Comparison of ENCODE assay signal across 17 mouse cellular contexts in the genomic region with DNA sequence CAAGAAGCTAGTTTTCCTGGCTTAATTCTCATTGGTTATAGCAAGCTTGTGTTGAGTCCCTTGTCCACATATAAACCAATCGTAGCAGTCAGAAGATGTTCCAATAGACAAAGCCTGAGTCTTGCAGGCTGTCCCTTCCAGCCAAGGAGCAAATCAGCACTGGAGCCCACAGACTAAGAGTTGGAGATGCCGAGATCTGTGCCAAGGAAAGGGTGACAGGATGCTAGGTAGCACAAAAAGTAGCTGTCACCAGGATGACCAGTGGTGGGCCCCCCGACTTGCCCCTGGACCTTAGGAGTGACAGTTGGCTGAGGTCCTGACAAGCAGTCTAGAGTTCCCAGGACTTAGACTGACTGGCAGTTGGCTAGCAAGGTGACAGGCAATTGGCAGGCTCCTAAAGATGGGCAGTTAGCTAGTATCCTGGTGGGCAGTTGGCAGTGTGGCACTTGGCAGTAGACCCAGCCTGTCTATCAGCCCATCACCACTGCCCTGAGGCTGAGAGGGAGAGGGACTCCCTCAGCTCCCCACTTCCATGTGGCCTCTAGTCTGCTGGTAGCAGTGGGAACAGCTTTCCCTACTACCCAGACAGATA. TPM values are rescaled to one million over a fixed set of nuclear protein-coding genes. Genes with fewer than 3 reads are reported as not detected.
DNase-seq lines count a peak whose midpoint lies in the region; ATAC-seq and TF ChIP-seq lines count a peak whose summit lies in the region.
"Had no signal": no experiment of that assay in that cellular context is flagged by ENCODE, and none has a peak within 500 bp of the region (broad histone marks: within the 10 kb centered on the region; RNA-seq: fewer than 3 reads in every experiment).

No protein-coding gene starts in this region.

- H3K9me3 ChIP-seq in forebrain, embryonic 13.5 days (replicated peaks) = no peaks in the 10 kb centered on the region
- H3K9me3 ChIP-seq in forebrain, embryonic 11.5 days (ENCODE audit: control insufficient read depth, low read length) = no peaks in the 10 kb centered on the region
- no peaks in the 10 kb centered on the region for H3K9me3 ChIP-seq in midbrain, embryonic 13.5 days
- no peaks in the 10 kb centered on the region for H3K9me3 ChIP-seq in midbrain, embryonic 11.5 days (ENCODE audit: control insufficient read depth, low read length)
- H3K9me3 ChIP-seq in hindbrain, postnatal 0 days (ENCODE audit: low read length) = no peaks in the 10 kb centered on the region
- H3K9me3 ChIP-seq: limb, embryonic 15.5 days; liver, embryonic 15.5 days had no signal

- H3K4me3 ChIP-seq in forebrain, embryonic 13.5 days = no peak overlapping the region
- no peak overlapping the region for H3K4me3 ChIP-seq in forebrain, embryonic 11.5 days (ENCODE audit: low read depth, low read length)
- H3K4me3 ChIP-seq in midbrain, embryonic 13.5 days (replicated peaks) = no peak overlapping the region
- H3K4me3 ChIP-seq in midbrain, embryonic 11.5 days (ENCODE audit: low read depth, low read length) = no peak overlapping the region
- H3K4me3 ChIP-seq in hindbrain, postnatal 0 days (ENCODE audit: low read length) = no peak overlapping the region
- H3K4me3 ChIP-seq: heart, embryonic 12.5 days; layer of hippocampus, adult 2 months; limb, embryonic 15.5 days; liver, embryonic 15.5 days had no signal

- no peak for DNase-seq in forebrain, embryonic 11.5 days (ENCODE audit: low spot score)
- no peak for DNase-seq in midbrain, embryonic 11.5 days (ENCODE audit: low spot score, missing footprints)
- DNase-seq in cerebellum, postnatal 25 days = peak; percentile 20 to 38
- DNase-seq in hindbrain, postnatal 0 days (ENCODE audit: low spot score) = peak; percentile 77
- no peak for DNase-seq in adrenal gland, postnatal 25 days
- DNase-seq: adrenal gland, adult 2 months; kidney, adult 8-10 months; kidney, postnatal 14 days; layer of hippocampus, postnatal 36 days had no signal

- no peaks in the 10 kb centered on the region for H3K4me1 ChIP-seq in forebrain, embryonic 13.5 days
- H3K4me1 ChIP-seq in forebrain, embryonic 11.5 days (replicated peaks; ENCODE audit: control insufficient read depth, insufficient read depth, low read length) = no peaks in the 10 kb centered on the region
- no peaks in the 10 kb centered on the region for H3K4me1 ChIP-seq in midbrain, embryonic 13.5 days (replicated peaks)
- H3K4me1 ChIP-seq in midbrain, embryonic 11.5 days (ENCODE audit: control insufficient read depth, insufficient read depth, low read length) = no peaks in the 10 kb centered on the region
- no peaks in the 10 kb centered on the region for H3K4me1 ChIP-seq in hindbrain, postnatal 0 days (ENCODE audit: insufficient read depth, low read length)
- H3K4me1 ChIP-seq: heart, embryonic 12.5 days; liver, embryonic 15.5 days had no signal

- H3K9ac ChIP-seq in forebrain, embryonic 13.5 days = no peak overlapping the region
- H3K9ac ChIP-seq in forebrain, embryonic 11.5 days (ENCODE audit: low read length) = no peak overlapping the region
- no peak overlapping the region for H3K9ac ChIP-seq in midbrain, embryonic 13.5 days (replicated peaks)
- no peak overlapping the region for H3K9ac ChIP-seq in midbrain, embryonic 11.5 days (ENCODE audit: low read length)
- H3K9ac ChIP-seq in hindbrain, postnatal 0 days (replicated peaks; ENCODE audit: low read length) = no peak overlapping the region
- H3K9ac ChIP-seq: heart, embryonic 12.5 days; limb, embryonic 15.5 days; liver, embryonic 15.5 days had no signal

- no peaks in the 10 kb centered on the region for H3K36me3 ChIP-seq in forebrain, embryonic 13.5 days (ENCODE audit: poor library complexity, severe bottlenecking)
- H3K36me3 ChIP-seq in forebrain, embryonic 11.5 days (ENCODE audit: control insufficient read depth, insufficient read depth, low read length) = no peaks in the 10 kb centered on the region
- H3K36me3 ChIP-seq in midbrain, embryonic 13.5 days = no peaks in the 10 kb centered on the region
- H3K36me3 ChIP-seq in midbrain, embryonic 11.5 days (ENCODE audit: control insufficient read depth, insufficient read depth, low read length) = no peaks in the 10 kb centered on the region
- H3K36me3 ChIP-seq in hindbrain, postnatal 0 days (ENCODE audit: insufficient read depth, low read length) = no peaks in the 10 kb centered on the region
- H3K36me3 ChIP-seq: heart, embryonic 12.5 days; limb, embryonic 15.5 days; liver, embryonic 15.5 days had no signal

- TF ChIP-seq CTCF in hindbrain, postnatal 0 days (IDR thresholded peaks at IDR 0.05; ENCODE audit: low read depth) = peak; percentile 28; the same call in 1 of the 2 replicates

- H3K27me3 ChIP-seq in forebrain, embryonic 13.5 days = no peaks in the 10 kb centered on the region
- no peaks in the 10 kb centered on the region for H3K27me3 ChIP-seq in forebrain, embryonic 11.5 days (ENCODE audit: control insufficient read depth, insufficient read depth, low read length)
- H3K27me3 ChIP-seq in midbrain, embryonic 13.5 days = no peaks in the 10 kb centered on the region
- H3K27me3 ChIP-seq in midbrain, embryonic 11.5 days (ENCODE audit: control insufficient read depth, insufficient read depth, low read length) = no peaks in the 10 kb centered on the region
- no peaks in the 10 kb centered on the region for H3K27me3 ChIP-seq in hindbrain, postnatal 0 days (ENCODE audit: insufficient read depth, low read length)
- H3K27me3 ChIP-seq: limb, embryonic 15.5 days; liver, embryonic 15.5 days had no signal

- ATAC-seq in forebrain, embryonic 13.5 days = peak; percentile 88
- ATAC-seq in forebrain, embryonic 11.5 days (replicated peaks; ENCODE audit: low FRiP score) = no peak
- ATAC-seq in midbrain, embryonic 13.5 days = peak; percentile 63
- no peak for ATAC-seq in midbrain, embryonic 11.5 days (ENCODE audit: low FRiP score)
- peak; percentile 96 for ATAC-seq in hindbrain, postnatal 0 days
- ATAC-seq in CD4-positive, CD25-positive, alpha-beta regulatory T cell, adult 4 months = no peak
- ATAC-seq: lung, postnatal 0 days had no signal

- WGBS in forebrain, embryonic 13.5 days = 76% methylated on average over 3 of the region's 3 CpGs
- WGBS in forebrain, embryonic 11.5 days = 93% methylated on average over 3 of the region's 3 CpGs
- WGBS in midbrain, embryonic 13.5 days = 83% methylated on average over 3 of the region's 3 CpGs
- WGBS in midbrain, embryonic 11.5 days = 82% methylated on average over 3 of the region's 3 CpGs
- WGBS in hindbrain, postnatal 0 days = 38% methylated on average over 3 of the region's 3 CpGs

- H3K4me2 ChIP-seq in forebrain, embryonic 13.5 days = no peak overlapping the region
- H3K4me2 ChIP-seq in forebrain, embryonic 11.5 days (ENCODE audit: low read depth, low read length, severe bottlenecking) = no peak overlapping the region
- no peak overlapping the region for H3K4me2 ChIP-seq in midbrain, embryonic 13.5 days (replicated peaks)
- no peak overlapping the region for H3K4me2 ChIP-seq in midbrain, embryonic 11.5 days
- H3K4me2 ChIP-seq in hindbrain, postnatal 0 days (ENCODE audit: low read depth, low read length) = no peak overlapping the region
- H3K4me2 ChIP-seq: heart, embryonic 12.5 days; limb, embryonic 15.5 days; liver, embryonic 15.5 days had no signal

- no peak overlapping the region for H3K27ac ChIP-seq in forebrain, embryonic 13.5 days
- H3K27ac ChIP-seq in forebrain, embryonic 11.5 days (ENCODE audit: low read depth, low read length) = no peak overlapping the region
- no peak overlapping the region for H3K27ac ChIP-seq in midbrain, embryonic 13.5 days
- H3K27ac ChIP-seq in midbrain, embryonic 11.5 days (ENCODE audit: low read depth, low read length) = no peak overlapping the region
- no peak overlapping the region for H3K27ac ChIP-seq in hindbrain, postnatal 0 days
- H3K27ac ChIP-seq: layer of hippocampus, adult 2 months; limb, embryonic 15.5 days; liver, embryonic 15.5 days had no signal

RNA-seq across cellular contexts. Expression of a gene that starts 44.0 kb away (rescaled TPM):
- 5.9 and 6.8 TPM in 2 replicates for polyA plus RNA-seq in forebrain, embryonic 13.5 days (2015; fragmentation: Nextera tagmentation; extraction: Ambion mirVana)
- polyA plus RNA-seq in forebrain, embryonic 11.5 days (2014; fragmentation: Nextera tagmentation; extraction: Ambion mirVana) = 5.8 and 8.1 TPM in 2 replicates
- 21.3 and 23.9 TPM in 2 replicates for polyA plus RNA-seq in midbrain, embryonic 13.5 days (2015; fragmentation: Nextera tagmentation; extraction: Ambion mirVana)
- polyA plus RNA-seq in midbrain, embryonic 11.5 days (2014; fragmentation: Nextera tagmentation; extraction: Ambion mirVana) = 5.9 and 7.9 TPM in 2 replicates
- total RNA-seq in hindbrain, postnatal 0 days (2014; rRNA removed) = 35.5 and 40.1 TPM in 2 replicates
- polyA plus RNA-seq in hindbrain, postnatal 0 days (2015; fragmentation: Nextera tagmentation; extraction: Ambion mirVana) = 51.8 and 59.8 TPM in 2 replicates
- 100 to 1,000 TPM in 1 of 2 experiments, 10 to 100 TPM in 1; 64.4 to 105 TPM for polyA plus RNA-seq in CD4-positive, CD25-positive, alpha-beta regulatory T cell, adult 4 months (2017; shearing (Covaris generic))
- 83.0 and 111 TPM in 2 replicates for total RNA-seq in adrenal gland, postnatal 25 days (2021)

Comparison
In these comparisons a context has a peak if more than half of its experiments do, and no peak if none do; other contexts are left out.
1. ATAC-seq: peak in forebrain, embryonic 13.5 days (single experiment), midbrain, embryonic 13.5 days (single experiment) and hindbrain, postnatal 0 days (single experiment); none in forebrain, embryonic 11.5 days (single experiment), midbrain, embryonic 11.5 days (single experiment) and CD4-positive, CD25-positive, alpha-beta regulatory T cell, adult 4 months (single experiment).
2. DNase-seq: peak in cerebellum, postnatal 25 days (2 of 2) and hindbrain, postnatal 0 days (single experiment); none in forebrain, embryonic 11.5 days (single experiment), midbrain, embryonic 11.5 days (single experiment) and adrenal gland, postnatal 25 days (single experiment).